Mouse (Mus musculus): ENCODE data around the gene Aimp2. TPM values are rescaled to one million over a fixed set of nuclear protein-coding genes. Genes with fewer than 3 reads are reported as not detected.
A peak's percentile ranks its signal among the peaks of the same experiment; 100 is the strongest.

Gene Aimp2
- total RNA-seq, 2 experiments from 2014 or later, result 30.0 to 32.6 TPM

DNA sequence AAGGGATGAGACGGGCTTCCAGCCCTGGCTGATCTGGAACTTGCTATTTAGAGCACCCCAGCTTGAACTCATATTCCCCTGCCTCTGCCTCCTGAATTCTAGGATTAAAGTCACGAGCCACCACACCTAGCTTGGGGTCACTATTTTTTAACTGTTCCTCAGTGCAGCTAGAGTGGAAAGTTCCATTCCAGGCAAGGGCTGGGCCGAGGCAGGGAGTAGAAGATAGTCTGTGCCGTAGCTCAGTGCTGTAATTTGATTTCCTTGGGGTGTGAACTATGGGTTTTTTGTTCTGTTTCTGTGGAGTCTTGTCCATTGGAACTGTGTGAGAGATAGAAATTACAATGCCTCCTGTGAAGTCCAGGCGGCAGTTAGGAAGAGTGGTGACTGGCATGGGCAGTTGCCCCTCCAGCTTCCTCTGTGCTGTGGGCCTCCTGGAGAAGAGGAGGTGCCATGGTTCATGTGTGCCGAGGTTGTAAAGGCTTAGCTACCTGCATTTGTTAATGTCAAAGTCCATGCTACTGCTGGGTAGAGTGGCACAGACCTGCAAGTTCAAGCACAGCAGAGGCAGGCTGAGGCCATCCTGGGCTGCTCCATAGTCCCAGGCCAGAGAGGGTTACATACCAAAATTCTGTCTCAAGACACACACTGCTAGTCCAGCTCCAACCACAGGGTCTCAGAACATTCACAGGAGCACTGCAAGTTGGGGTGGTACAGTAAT, 22.4 kb upstream of the Aimp2 start:
- intact Hi-C loops (cut with DNase I), result loop anchor here (5.0 kb wide), 1 partner anchor 45 kb away; no protein-coding TSS in a partner anchor
- DNase-seq (ENCODE audit: extremely low spot score in 1 of 2, low spot score in 2 of 2), result no peak
- Histone ChIP-seq H3K27ac (no peak overlapping the region), H3K4me3 (no peak overlapping the region)
- no peak for TF ChIP-seq CTCF (IDR thresholded peaks at IDR 0.05)

DNA sequence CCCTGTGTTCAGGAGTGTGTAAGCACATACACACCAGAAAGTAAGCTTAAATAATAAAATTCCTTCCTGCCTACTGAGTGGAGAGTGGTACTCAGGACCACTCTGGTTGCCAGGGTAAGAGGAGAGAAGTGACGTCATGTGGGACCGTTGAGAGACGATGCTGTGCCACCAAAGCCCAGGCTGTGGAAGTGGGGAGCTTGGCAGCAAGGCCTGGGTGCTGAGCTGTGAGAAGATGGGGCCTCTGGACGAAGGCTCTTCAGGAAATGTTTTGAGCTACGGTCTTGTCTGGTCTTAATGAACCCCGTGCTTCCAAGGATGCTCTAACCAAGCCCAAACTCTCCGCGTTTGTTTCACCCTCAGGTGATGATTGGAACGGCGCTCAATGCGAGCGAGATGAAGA, 21.0 kb upstream of the Aimp2 start:
- no peak for DNase-seq (ENCODE audit: extremely low spot score in 1 of 2, low spot score in 2 of 2)
- no peak for TF ChIP-seq CTCF (IDR thresholded peaks at IDR 0.05)
- no peak overlapping the region for H3K27ac ChIP-seq
- no peak overlapping the region for H3K4me3 ChIP-seq
- intact Hi-C loops (cut with DNase I), result loop anchor here (5.0 kb wide), 1 partner anchor 47 kb away; no protein-coding TSS in a partner anchor

DNA sequence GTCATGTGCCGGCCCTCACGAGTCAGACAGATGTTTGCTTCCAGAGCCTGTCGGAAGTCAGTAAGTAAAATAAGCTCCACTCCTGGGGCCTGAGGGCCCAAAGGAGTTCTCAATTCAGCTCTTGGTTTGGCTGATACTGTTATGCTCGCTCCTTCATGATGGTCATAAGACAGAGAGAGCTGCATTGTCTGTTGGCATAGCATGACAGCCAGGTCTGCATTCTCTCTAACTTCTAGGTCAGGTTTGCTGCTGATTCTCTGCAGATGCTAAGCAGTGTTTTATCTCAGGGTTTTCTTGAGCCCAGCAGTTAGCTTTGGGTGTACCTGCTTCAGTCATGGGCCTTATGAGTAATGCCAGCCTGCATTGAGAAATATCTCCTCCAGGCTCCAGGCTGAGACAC, 19.6 kb upstream of the Aimp2 start:
- intact Hi-C loops (cut with DNase I), result no loop called here
- H3K27ac ChIP-seq, result no peak overlapping the region
- no peak for TF ChIP-seq CTCF (IDR thresholded peaks at IDR 0.05)

DNA sequence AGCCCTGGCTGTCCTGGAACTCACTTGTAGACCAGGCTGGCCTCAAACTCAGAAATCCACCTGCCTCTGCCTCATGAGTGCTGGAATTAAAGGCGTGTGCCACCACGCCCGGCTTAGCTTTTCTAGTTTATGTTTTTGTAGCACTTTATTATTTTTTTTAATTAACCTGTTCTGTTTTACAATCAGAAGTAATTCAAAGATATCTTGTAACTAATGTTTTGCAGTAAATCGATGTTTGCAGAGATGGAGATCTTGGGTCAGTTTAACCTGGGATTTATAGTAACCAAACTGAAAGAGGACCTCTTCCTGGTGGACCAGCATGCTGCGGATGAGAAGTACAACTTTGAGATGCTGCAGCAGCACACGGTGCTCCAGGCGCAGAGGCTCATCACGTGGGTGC, 18.2 kb upstream of the Aimp2 start, which contains the start of gene Gm42421:
TSS of gene Gm42421 (plus strand) at position 301 of the 400 bp plus-strand sequence.
- Histone ChIP-seq H3K4me3 (no peak within 1 kb of the TSS), H3K27ac (no peak within 1 kb of the TSS)
- TF ChIP-seq CTCF (IDR thresholded peaks at IDR 0.05), result no peak
- intact Hi-C loops (cut with DNase I), result no loop called here
- no peak for DNase-seq (ENCODE audit: extremely low spot score in 1 of 2, low spot score in 2 of 2)

More for the DNA sequence above, 19.6 kb upstream of the Aimp2 start:
- no peak for DNase-seq (ENCODE audit: extremely low spot score in 1 of 2, low spot score in 2 of 2)
- H3K4me3 ChIP-seq, result no peak overlapping the region

DNA sequence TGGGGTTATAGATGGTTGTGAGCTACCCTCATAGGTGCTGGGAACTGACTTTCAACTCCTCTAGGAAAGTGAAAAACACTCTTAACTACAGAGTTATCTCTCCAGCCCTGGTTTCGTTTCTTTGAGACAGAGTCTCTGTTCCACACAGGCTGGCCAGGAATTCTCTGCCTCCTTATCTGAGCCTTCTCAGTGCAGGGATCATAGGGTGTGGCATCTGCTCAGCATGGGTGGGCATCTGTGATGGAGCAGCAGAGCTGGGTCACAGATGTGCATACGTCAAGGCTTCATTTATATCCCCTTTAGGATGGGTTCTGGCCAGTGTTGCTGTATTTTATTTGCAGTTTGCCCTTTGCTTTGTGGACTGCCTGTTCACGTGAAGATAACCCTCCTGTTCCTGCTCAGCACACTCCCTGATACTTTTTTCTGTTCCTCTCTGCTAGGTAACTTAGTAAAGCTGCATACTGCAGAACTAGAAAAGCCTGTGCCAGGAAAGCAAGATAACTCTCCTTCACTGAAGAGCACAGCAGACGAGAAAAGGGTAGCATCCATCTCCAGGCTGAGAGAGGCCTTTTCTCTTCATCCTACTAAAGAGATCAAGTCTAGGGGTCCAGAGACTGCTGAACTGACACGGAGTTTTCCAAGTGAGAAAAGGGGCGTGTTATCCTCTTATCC, 15.3 kb upstream of the Aimp2 start:
- Histone ChIP-seq H3K27ac (no peak overlapping the region), H3K4me3 (no peak overlapping the region)
- intact Hi-C loops (cut with DNase I), result no loop called here
- no peak for DNase-seq (ENCODE audit: extremely low spot score in 1 of 2, low spot score in 2 of 2)
- no peak for TF ChIP-seq CTCF (IDR thresholded peaks at IDR 0.05)

DNA sequence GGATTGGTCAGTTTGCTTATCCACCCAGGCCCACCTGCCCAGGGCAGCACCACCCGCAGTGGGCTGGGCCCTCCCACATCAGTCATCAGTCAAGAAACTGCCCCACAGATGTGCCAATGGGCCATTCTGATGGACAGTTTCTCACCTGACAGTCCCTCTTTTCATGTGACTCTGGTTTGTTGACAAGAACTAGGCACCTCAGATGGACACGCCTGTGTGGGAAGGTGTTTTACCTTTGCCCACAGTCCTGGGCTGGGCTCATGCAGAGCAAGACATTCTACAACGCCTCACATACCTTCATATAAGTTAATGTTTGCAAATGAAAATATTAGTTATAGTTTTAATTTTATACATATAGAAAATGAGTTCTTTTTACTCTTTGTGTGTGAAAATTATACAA, 8.5 kb upstream of the Aimp2 start:
- no peak for DNase-seq (ENCODE audit: extremely low spot score in 1 of 2, low spot score in 2 of 2)
- Histone ChIP-seq H3K27ac (no peak overlapping the region), H3K4me3 (no peak overlapping the region)
- intact Hi-C loops (cut with DNase I), result no loop called here
- no peak for TF ChIP-seq CTCF (IDR thresholded peaks at IDR 0.05)

DNA sequence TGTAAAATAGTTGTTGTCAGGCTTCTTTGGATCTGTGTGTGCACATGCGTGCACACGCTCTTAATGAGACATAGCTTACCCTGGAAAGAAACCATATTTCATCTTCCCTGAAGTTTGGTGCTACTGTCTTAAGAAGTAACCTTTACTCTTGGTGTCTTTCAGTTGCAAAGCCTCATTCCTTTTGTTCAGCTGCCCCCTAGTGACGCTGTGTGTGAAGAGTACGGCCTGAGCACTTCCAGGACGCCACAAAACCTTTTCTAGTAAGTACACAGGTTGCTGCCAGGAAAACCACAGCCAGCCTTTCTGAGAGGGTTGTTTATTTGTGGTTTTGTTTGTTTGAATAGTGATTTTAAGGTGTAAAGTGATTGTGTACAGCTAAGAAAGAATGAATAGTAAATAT, 7.8 kb upstream of the Aimp2 start:
- no peak for DNase-seq (ENCODE audit: extremely low spot score in 1 of 2, low spot score in 2 of 2)
- peak; percentile 52 for TF ChIP-seq CTCF (IDR thresholded peaks at IDR 0.05)
- Histone ChIP-seq H3K4me3 (no peak overlapping the region), H3K27ac (no peak overlapping the region)
- intact Hi-C loops (cut with DNase I), result no loop called here

DNA sequence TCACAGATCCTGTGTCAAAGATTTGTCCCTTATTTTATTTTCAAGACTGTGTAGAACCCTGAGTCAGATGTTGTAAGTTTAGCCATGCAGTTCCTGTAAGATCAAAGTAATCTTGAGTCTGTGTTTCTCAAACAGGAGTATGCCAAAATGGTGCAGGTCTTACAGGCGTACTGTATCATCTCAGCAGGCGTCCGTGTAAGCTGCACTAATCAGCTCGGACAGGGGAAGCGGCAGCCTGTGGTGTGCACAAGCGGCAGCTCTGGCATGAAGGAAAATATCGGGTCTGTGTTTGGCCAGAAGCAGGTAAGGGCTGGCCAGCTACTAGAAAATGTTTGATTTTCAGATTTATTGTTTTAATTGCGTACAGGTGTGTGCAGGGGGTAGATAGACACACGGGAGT, 6.6 kb upstream of the Aimp2 start:
- DNase-seq (ENCODE audit: extremely low spot score in 1 of 2, low spot score in 2 of 2), result no peak
- intact Hi-C loops (cut with DNase I), result no loop called here
- Histone ChIP-seq H3K27ac (no peak overlapping the region), H3K4me3 (no peak overlapping the region)
- TF ChIP-seq CTCF (IDR thresholded peaks at IDR 0.05), result no peak

- H3K4me3 ChIP-seq, result peak overlapping the region; percentile 91
- no peak for DNase-seq (ENCODE audit: extremely low spot score in 1 of 2, low spot score in 2 of 2)
- intact Hi-C loops (cut with DNase I), result loop anchor here (1.0 kb wide), 1 partner anchor 66 kb away; no protein-coding TSS in a partner anchor
- peak overlapping the region; percentile 92 for H3K27ac ChIP-seq
- TF ChIP-seq CTCF (IDR thresholded peaks at IDR 0.05), result no peak
Observed at GRCm38 (mm10) chr5:143908926-143909325, 721 bp downstream of the Aimp2 start.

DNA sequence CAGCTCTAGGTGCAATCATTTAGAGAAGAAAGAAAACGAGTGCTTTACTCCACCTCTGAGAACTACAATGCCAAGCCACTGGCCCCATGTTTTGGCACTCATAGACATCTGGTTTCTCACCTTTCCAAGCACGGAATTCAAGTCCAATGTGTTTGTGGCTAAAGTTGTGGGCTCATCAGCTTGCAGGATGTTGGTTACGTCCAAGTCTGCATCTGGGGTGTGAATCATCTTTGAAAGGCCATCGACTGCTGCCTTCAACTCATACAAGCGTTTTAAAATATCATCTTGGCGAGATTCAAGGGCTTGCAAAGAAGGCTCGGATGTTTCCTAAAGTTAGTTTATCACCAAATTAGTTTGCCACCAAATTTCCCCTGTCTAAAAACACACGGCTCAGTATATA, 3.2 kb downstream of the Aimp2 start:
- H3K27ac ChIP-seq, result no peak overlapping the region
- H3K4me3 ChIP-seq, result no peak overlapping the region
- intact Hi-C loops (cut with DNase I), result no loop called here
- no peak for DNase-seq (ENCODE audit: extremely low spot score in 1 of 2, low spot score in 2 of 2)
- no peak for TF ChIP-seq CTCF (IDR thresholded peaks at IDR 0.05)

GRCm38 (mm10) chr5:143903813-143904212, 5.8 kb downstream of the Aimp2 start:
- no peak overlapping the region for H3K4me3 ChIP-seq
- intact Hi-C loops (cut with DNase I), result no loop called here
- no peak for DNase-seq (ENCODE audit: extremely low spot score in 1 of 2, low spot score in 2 of 2)
- TF ChIP-seq CTCF (IDR thresholded peaks at IDR 0.05), result no peak
- no peak overlapping the region for H3K27ac ChIP-seq

- DNase-seq (ENCODE audit: extremely low spot score in 1 of 2, low spot score in 2 of 2), result peak in 1 of 2 experiments; percentile 34
- intact Hi-C loops (cut with DNase I), result no loop called here
- peak overlapping the region; percentile 15; the same call in 1 of the 2 replicates for H3K27ac ChIP-seq
Observed at GRCm38 (mm10) chr5:143902111-143902510, 7.5 kb downstream of the Aimp2 start.

More at GRCm38 (mm10) chr5:143902111-143902510, 7.5 kb downstream of the Aimp2 start:
- H3K4me3 ChIP-seq, result no peak overlapping the region
- no peak for TF ChIP-seq CTCF (IDR thresholded peaks at IDR 0.05)

Data from left cerebral cortex, adult 2 months (tissue).